Mouse (Mus musculus): Measurements from ENCODE around the gene Nupl1. TPM values are rescaled to one million over a fixed set of nuclear protein-coding genes. Genes with fewer than 3 reads are reported as not detected.

The Nupl1 gene
- polyA plus RNA-seq, 1 experiment from 2014 or later = not detected

DNA sequence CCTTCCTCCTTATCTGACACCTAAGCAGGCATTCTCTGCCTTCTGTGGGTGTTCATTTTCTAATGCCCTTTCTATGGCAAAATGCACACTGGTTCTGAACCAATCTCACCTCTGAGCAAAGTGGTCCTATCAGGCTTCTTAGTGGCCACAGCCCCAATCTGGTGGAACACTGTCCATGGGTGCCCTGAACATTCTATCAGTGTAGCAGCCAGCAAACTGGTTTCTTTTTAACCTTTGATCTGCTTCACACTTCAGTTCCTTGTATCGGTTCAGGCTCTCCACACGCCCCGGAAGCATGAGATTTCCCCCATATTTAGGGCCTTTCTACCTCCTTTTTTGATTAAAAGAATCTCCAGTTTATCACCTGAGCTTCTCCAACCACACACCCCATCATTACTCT is 36.2 kb downstream of the Nupl1 start:
- no peaks in the 10 kb centered on the region for H3K27me3 ChIP-seq (ENCODE audit: control insufficient read depth, insufficient read depth, low read length)
- H3K36me3 ChIP-seq (replicated peaks; ENCODE audit: control insufficient read depth, insufficient read depth, low read depth, low read length) = no peaks in the 10 kb centered on the region; the same call in 1 of the 2 replicates
- no peak overlapping the region for H3K9ac ChIP-seq (replicated peaks; ENCODE audit: low read length)
- H3K27ac ChIP-seq (replicated peaks; ENCODE audit: low read depth, low read length) = no peak overlapping the region
- H3K9me3 ChIP-seq (replicated peaks; ENCODE audit: control insufficient read depth, low read length) = no peaks in the 10 kb centered on the region
- H3K4me1 ChIP-seq (ENCODE audit: control insufficient read depth, insufficient read depth, low read length) = no peaks in the 10 kb centered on the region
- no peak overlapping the region for H3K4me2 ChIP-seq (ENCODE audit: low read depth, low read length)
- H3K4me3 ChIP-seq (ENCODE audit: low read depth, low read length) = no peak overlapping the region
- DNase-seq (ENCODE audit: low spot score) (no peak), ATAC-seq (replicated peaks; ENCODE audit: insufficient number of reproducible peaks, low FRiP score, low TSS enrichment, low read depth) (no peak)
- WGBS = 94% methylated on average over 3 of the region's 3 CpGs

DNA sequence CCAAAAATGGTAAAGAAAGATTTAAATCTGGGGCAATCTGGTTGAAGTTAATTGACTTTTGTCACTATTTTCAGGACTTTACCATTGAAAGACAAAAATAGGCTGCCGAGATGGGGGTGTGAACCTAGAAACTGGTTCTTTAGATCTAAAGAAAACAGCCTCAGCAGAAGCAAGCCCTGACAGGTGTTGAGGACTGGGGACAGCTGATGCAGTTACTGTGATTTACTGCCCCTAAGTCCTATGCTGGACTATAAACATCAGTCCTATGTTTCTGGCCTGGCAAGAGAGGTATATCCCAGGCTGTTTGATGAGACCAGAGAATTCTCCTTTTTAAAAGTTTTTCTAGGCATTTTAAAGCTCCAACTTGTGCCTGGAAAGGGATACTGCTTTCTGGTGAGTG is 37.2 kb downstream of the Nupl1 start:
- no peak overlapping the region for H3K9ac ChIP-seq (replicated peaks; ENCODE audit: low read length)
- no peaks in the 10 kb centered on the region for H3K9me3 ChIP-seq (replicated peaks; ENCODE audit: control insufficient read depth, low read length)
- 77% methylated on average over 1 of the region's 1 CpGs for WGBS
- no peaks in the 10 kb centered on the region for H3K4me1 ChIP-seq (ENCODE audit: control insufficient read depth, insufficient read depth, low read length)
- H3K27me3 ChIP-seq (ENCODE audit: control insufficient read depth, insufficient read depth, low read length) = no peaks in the 10 kb centered on the region
- H3K27ac ChIP-seq (replicated peaks; ENCODE audit: low read depth, low read length) = no peak overlapping the region
- no peak overlapping the region for H3K4me2 ChIP-seq (ENCODE audit: low read depth, low read length)
- H3K36me3 ChIP-seq (replicated peaks; ENCODE audit: control insufficient read depth, insufficient read depth, low read depth, low read length) = no peaks in the 10 kb centered on the region; the same call in 1 of the 2 replicates
- DNase-seq (ENCODE audit: low spot score) = no peak
- ATAC-seq (replicated peaks; ENCODE audit: insufficient number of reproducible peaks, low FRiP score, low TSS enrichment, low read depth) = no peak
- H3K4me3 ChIP-seq (ENCODE audit: low read depth, low read length) = no peak overlapping the region

DNA sequence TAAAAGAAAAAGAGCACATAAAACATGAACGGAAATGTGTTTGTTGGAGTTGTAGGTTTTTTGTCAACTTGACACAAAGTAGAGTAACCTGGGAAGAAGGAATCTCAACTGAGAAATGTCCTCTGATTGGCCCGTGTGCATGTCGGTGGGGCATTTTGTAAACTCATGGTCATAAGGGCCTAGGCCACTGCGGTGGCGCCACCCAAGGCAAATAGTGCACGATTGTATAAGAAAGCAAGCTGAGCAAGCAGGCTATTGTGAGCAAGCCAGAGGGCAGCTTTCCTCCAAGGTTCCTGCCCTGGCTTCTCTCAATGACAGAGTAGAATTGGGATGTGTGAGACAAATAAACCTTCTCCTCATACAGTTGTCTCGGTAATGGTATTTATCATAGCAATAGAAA is 42.1 kb downstream of the Nupl1 start:
- no peak overlapping the region for H3K27ac ChIP-seq (replicated peaks; ENCODE audit: low read depth, low read length)
- H3K9ac ChIP-seq (replicated peaks; ENCODE audit: low read length) = no peak overlapping the region
- no peaks in the 10 kb centered on the region for H3K27me3 ChIP-seq (ENCODE audit: control insufficient read depth, insufficient read depth, low read length)
- DNase-seq (ENCODE audit: low spot score) (no peak), ATAC-seq (replicated peaks; ENCODE audit: insufficient number of reproducible peaks, low FRiP score, low TSS enrichment, low read depth) (no peak)
- no peak overlapping the region for H3K4me2 ChIP-seq (ENCODE audit: low read depth, low read length)
- no peak overlapping the region for H3K4me3 ChIP-seq (ENCODE audit: low read depth, low read length)
- 94% methylated on average over 7 of the region's 7 CpGs for WGBS
- no peaks in the 10 kb centered on the region for H3K9me3 ChIP-seq (replicated peaks; ENCODE audit: control insufficient read depth, low read length)
- no peaks in the 10 kb centered on the region for H3K36me3 ChIP-seq (replicated peaks; ENCODE audit: control insufficient read depth, insufficient read depth, low read depth, low read length)
- H3K4me1 ChIP-seq (ENCODE audit: control insufficient read depth, insufficient read depth, low read length) = no peaks in the 10 kb centered on the region

- Histone ChIP-seq H3K4me2 (ENCODE audit: low read depth, low read length) (no peak overlapping the region), H3K36me3 (replicated peaks; ENCODE audit: control insufficient read depth, insufficient read depth, low read depth, low read length) (no peaks in the 10 kb centered on the region), H3K4me1 (ENCODE audit: control insufficient read depth, insufficient read depth, low read length) (no peaks in the 10 kb centered on the region), H3K27ac (replicated peaks; ENCODE audit: low read depth, low read length) (no peak overlapping the region), H3K4me3 (ENCODE audit: low read depth, low read length) (no peak overlapping the region), H3K9me3 (replicated peaks; ENCODE audit: control insufficient read depth, low read length) (no peaks in the 10 kb centered on the region), H3K27me3 (ENCODE audit: control insufficient read depth, insufficient read depth, low read length) (no peaks in the 10 kb centered on the region), H3K9ac (replicated peaks; ENCODE audit: low read length) (no peak overlapping the region)
- WGBS = 84% methylated on average over 6 of the region's 6 CpGs
- no peak for ATAC-seq (replicated peaks; ENCODE audit: insufficient number of reproducible peaks, low FRiP score, low TSS enrichment, low read depth)
- DNase-seq (ENCODE audit: low spot score) = no peak
These were observed 46.2 kb downstream of the Nupl1 start for GRCm38 (mm10) chr14:60204993-60205392.

- DNase-seq (ENCODE audit: low spot score) (no peak), ATAC-seq (replicated peaks; ENCODE audit: insufficient number of reproducible peaks, low FRiP score, low TSS enrichment, low read depth) (no peak)
- Histone ChIP-seq H3K4me3 (ENCODE audit: low read depth, low read length) (no peak within 1 kb of the TSS), H3K36me3 (replicated peaks; ENCODE audit: control insufficient read depth, insufficient read depth, low read depth, low read length) (no peaks in the 10 kb centered on the region), H3K9ac (replicated peaks; ENCODE audit: low read length) (no peak within 1 kb of the TSS), H3K27ac (replicated peaks; ENCODE audit: low read depth, low read length) (no peak within 1 kb of the TSS), H3K4me2 (ENCODE audit: low read depth, low read length) (no peak within 1 kb of the TSS), H3K4me1 (ENCODE audit: control insufficient read depth, insufficient read depth, low read length) (no peaks in the 10 kb centered on the region), H3K27me3 (ENCODE audit: control insufficient read depth, insufficient read depth, low read length) (no peaks in the 10 kb centered on the region), H3K9me3 (replicated peaks; ENCODE audit: control insufficient read depth, low read length) (no peaks in the 10 kb centered on the region)
- WGBS = 82% methylated on average over 7 of the region's 7 CpGs
These were observed 54.3 kb downstream of the Nupl1 start, which contains the start of gene Atp8a2 for GRCm38 (mm10) chr14:60196884-60197283. TSS of gene Atp8a2 (minus strand) at chr14:60197179.

DNA sequence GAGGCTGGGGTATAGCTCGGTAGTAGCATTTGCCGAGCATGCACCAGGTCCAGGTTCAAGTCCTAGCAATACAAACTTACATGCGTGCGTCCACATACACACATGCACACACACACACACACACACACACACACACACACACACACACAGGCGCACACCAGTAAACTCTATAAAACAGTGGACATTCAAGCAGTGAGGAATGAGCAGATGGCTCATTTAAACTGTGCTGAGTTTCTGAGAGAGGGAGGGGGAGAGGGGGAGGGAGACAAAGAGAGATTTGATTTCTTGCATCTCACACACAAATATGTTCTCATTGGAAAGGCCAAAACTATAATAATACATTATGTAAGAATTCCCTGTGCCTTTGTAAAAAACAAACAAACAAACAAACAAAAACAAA is 55.2 kb downstream of the Nupl1 start:
- Histone ChIP-seq H3K27ac (replicated peaks; ENCODE audit: low read depth, low read length) (no peak overlapping the region), H3K9me3 (replicated peaks; ENCODE audit: control insufficient read depth, low read length) (no peaks in the 10 kb centered on the region), H3K4me1 (ENCODE audit: control insufficient read depth, insufficient read depth, low read length) (no peaks in the 10 kb centered on the region), H3K36me3 (replicated peaks; ENCODE audit: control insufficient read depth, insufficient read depth, low read depth, low read length) (no peaks in the 10 kb centered on the region), H3K4me3 (ENCODE audit: low read depth, low read length) (no peak overlapping the region), H3K9ac (replicated peaks; ENCODE audit: low read length) (no peak overlapping the region), H3K27me3 (ENCODE audit: control insufficient read depth, insufficient read depth, low read length) (no peaks in the 10 kb centered on the region), H3K4me2 (ENCODE audit: low read depth, low read length) (no peak overlapping the region)
- ATAC-seq (replicated peaks; ENCODE audit: insufficient number of reproducible peaks, low FRiP score, low TSS enrichment, low read depth) (no peak), DNase-seq (ENCODE audit: low spot score) (no peak)
- WGBS = 87% methylated on average over 5 of the region's 5 CpGs

- no peak for DNase-seq (ENCODE audit: low spot score)
- Histone ChIP-seq H3K4me3 (ENCODE audit: low read depth, low read length) (no peak overlapping the region), H3K9me3 (replicated peaks; ENCODE audit: control insufficient read depth, low read length) (no peaks in the 10 kb centered on the region), H3K36me3 (replicated peaks; ENCODE audit: control insufficient read depth, insufficient read depth, low read depth, low read length) (no peaks in the 10 kb centered on the region), H3K4me2 (ENCODE audit: low read depth, low read length) (no peak overlapping the region), H3K27ac (replicated peaks; ENCODE audit: low read depth, low read length) (no peak overlapping the region), H3K9ac (replicated peaks; ENCODE audit: low read length) (no peak overlapping the region), H3K4me1 (ENCODE audit: control insufficient read depth, insufficient read depth, low read length) (no peaks in the 10 kb centered on the region), H3K27me3 (ENCODE audit: control insufficient read depth, insufficient read depth, low read length) (no peaks in the 10 kb centered on the region)
- no peak for ATAC-seq (replicated peaks; ENCODE audit: insufficient number of reproducible peaks, low FRiP score, low TSS enrichment, low read depth)
- 95% methylated on average over 1 of the region's 1 CpGs for WGBS
These were observed 56.6 kb downstream of the Nupl1 start for GRCm38 (mm10) chr14:60194606-60195005.

- H3K36me3 ChIP-seq (replicated peaks; ENCODE audit: control insufficient read depth, insufficient read depth, low read depth, low read length) = no peaks in the 10 kb centered on the region
- no peak for DNase-seq (ENCODE audit: low spot score)
- no peak overlapping the region for H3K27ac ChIP-seq (replicated peaks; ENCODE audit: low read depth, low read length)
- no peak for ATAC-seq (replicated peaks; ENCODE audit: insufficient number of reproducible peaks, low FRiP score, low TSS enrichment, low read depth)
- no peak overlapping the region for H3K4me2 ChIP-seq (ENCODE audit: low read depth, low read length)
- H3K9me3 ChIP-seq (replicated peaks; ENCODE audit: control insufficient read depth, low read length) = no peaks in the 10 kb centered on the region
- no peak overlapping the region for H3K9ac ChIP-seq (replicated peaks; ENCODE audit: low read length)
- no peaks in the 10 kb centered on the region for H3K4me1 ChIP-seq (ENCODE audit: control insufficient read depth, insufficient read depth, low read length)
- H3K4me3 ChIP-seq (ENCODE audit: low read depth, low read length) = no peak overlapping the region
- H3K27me3 ChIP-seq (ENCODE audit: control insufficient read depth, insufficient read depth, low read length) = no peaks in the 10 kb centered on the region
- WGBS = 85% methylated on average over 5 of the region's 5 CpGs
These were observed 61.5 kb downstream of the Nupl1 start for GRCm38 (mm10) chr14:60189771-60190170.

Data from embryonic facial prominence, embryonic 11.5 days (tissue).